Mouse (Mus musculus) left cerebral cortex, postnatal 36 days (tissue): ENCODE measurements around the gene Slc30a10. TPM values are rescaled to one million over a fixed set of nuclear protein-coding genes. Genes with fewer than 3 reads are reported as not detected.

Source experiments
- DNase-seq, 2 experiments: peaks; one replicate each; pipeline ENCODE4 v3.0.0; 2021 to 2022; ENCODE audit warnings: low spot score in 2 of 2, mixed read lengths in 1 of 2
- intact Hi-C: fragments of 180-260 bp; cut with DNase I; formaldehyde crosslinking; loops from one replicate; pipeline ENCODE4 v1.15.1; 2025
- total RNA-seq, 2 experiments: library from RNA; stranded (reverse); gene quantifications; 2 replicates each; pipeline ENCODE4 v1.2.3; 2021

Gene Slc30a10
- total RNA-seq, result 1 to 10 TPM; 7.9 to 9.4 TPM

DNA sequence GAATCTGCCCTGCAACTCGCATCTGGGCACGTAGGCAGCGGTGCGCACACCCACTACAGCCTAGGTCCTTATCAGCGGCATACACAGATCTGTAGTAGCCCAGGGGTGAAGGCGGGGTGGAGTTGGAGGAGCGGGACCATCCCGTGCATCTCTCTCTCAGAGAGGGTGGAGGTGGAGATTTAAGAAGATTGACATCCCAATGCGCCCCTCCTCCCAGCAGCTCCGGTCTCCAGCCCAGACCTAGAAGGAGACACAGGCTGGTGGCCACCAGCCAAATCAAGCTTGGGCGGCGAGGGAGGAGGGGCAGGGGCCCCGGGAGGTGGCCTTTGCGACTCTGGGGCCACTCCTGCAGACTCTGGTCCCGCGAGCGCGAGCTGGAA lies at the start of gene Slc30a10:
Gene Slc30a10, plus strand, starts transcription at position 274 of the 380 bp plus-strand sequence.
- intact Hi-C loops, result no loop called here

GRCm38 (mm10) chr1:185405921-185406320 lies 48.7 kb upstream of the Slc30a10 start:
- intact Hi-C loops, result no loop called here
- DNase-seq, result no peak

More for the DNA sequence above, at the start of gene Slc30a10:
- DNase-seq, result peak; percentile 28 to 44

DNA sequence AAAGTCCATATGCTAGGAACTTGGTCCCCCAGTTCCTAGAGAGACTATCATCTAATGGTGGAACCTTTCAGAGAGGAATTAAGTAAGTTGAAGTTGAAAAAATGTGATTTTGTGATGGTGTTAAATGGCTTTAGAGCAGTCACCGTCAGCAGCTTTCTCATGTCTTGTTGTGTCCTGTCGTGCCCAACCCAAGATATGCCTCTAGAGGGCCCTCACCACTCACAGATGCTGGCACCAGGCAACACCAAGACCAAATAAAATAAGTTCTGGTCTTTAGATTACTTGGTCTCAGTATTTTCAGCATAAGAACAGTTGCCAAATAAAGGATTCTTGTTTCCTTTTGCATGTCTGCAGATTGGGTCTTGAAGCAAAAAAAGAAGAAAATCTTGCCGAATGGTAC lies 44.8 kb upstream of the Slc30a10 start:
- intact Hi-C loops, result no loop called here
- DNase-seq, result no peak

- DNase-seq, result no peak
- intact Hi-C loops, result no loop called here
These were observed 36.6 kb upstream of the Slc30a10 start for GRCm38 (mm10) chr1:185418011-185418410.

DNA sequence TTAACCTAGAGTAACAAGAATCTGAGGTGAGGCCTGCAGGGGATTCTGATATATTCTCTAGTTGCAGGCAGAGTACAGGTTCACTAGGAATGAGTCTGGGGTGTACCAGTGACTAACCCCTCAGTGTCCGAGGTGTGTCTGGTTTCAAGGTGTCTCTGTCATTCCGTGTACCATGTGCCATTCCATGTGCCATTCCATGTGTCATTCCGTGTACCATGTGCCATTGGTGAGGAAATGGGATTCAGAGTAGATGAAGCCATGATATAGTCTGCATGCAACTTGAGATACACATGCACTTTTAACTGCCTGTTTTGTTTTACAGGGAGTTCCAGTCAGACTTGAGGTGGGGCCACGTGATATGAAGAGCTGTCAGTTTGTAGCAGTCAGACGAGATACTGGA lies 34.8 kb upstream of the Slc30a10 start:
- no peak for DNase-seq
- intact Hi-C loops, result loop anchor here (5.0 kb wide), 1 partner anchor 82 kb away; no protein-coding TSS in a partner anchor

DNA sequence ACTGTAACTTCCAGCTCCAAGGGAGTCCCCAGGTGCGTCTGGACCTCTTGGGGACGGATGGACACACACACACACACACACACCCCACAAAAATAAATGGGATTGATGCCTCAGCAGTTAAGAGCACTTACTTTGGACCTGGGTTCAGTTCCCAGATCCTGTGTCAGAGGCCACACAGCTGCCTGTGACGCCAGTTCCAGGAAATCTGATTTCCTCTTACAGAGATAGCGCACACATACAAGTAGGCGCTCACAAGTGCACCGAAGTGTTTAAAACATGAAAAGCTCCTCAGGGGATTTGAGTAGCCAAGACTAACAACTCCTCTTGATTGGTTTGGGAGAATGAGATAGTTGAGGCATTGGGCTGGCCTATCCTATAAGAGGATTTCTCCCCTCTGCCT lies 33.9 kb upstream of the Slc30a10 start:
- no peak for DNase-seq
- intact Hi-C loops, result loop anchor here (5.0 kb wide), 1 partner anchor 82 kb away; no protein-coding TSS in a partner anchor

DNA sequence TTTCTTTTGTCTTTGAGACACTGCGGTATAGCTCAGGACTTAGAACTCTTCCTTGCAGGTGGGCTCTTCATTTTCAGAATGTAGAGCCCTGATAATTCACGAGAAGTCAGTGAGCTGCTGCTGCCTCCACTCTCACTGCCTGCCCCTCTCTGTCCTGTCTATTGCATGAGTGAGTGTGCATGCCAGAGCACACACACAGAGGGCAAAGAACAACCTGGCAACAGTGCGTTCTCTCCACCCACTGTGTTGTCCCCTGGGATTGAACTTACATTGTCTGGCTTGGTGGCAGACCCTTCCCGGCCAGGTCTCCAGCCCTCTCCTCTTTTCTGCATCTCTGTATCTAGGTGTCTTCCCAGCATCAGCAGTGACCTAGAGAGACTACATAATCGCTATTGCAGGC lies 28.1 kb upstream of the Slc30a10 start:
- intact Hi-C loops, result no loop called here

GRCm38 (mm10) chr1:185430488-185430887 lies 24.2 kb upstream of the Slc30a10 start:
- no peak for DNase-seq
- intact Hi-C loops, result no loop called here

More for the DNA sequence above, 28.1 kb upstream of the Slc30a10 start:
- no peak for DNase-seq

GRCm38 (mm10) chr1:185431245-185431997 lies 23.2 kb upstream of the Slc30a10 start:
- DNase-seq, result no peak
- intact Hi-C loops, result no loop called here

- DNase-seq, result no peak
- intact Hi-C loops, result no loop called here
These were observed 22.7 kb upstream of the Slc30a10 start for GRCm38 (mm10) chr1:185431998-185432317.

- no peak for DNase-seq
- intact Hi-C loops, result no loop called here
These were observed 21.5 kb upstream of the Slc30a10 start for GRCm38 (mm10) chr1:185433112-185433511.

- intact Hi-C loops, result no loop called here
- DNase-seq, result peak; percentile 58 to 60
These were observed 15.6 kb upstream of the Slc30a10 start for GRCm38 (mm10) chr1:185438841-185439580.

GRCm38 (mm10) chr1:185441703-185442472 lies 12.8 kb upstream of the Slc30a10 start:
- DNase-seq, result no peak

DNA sequence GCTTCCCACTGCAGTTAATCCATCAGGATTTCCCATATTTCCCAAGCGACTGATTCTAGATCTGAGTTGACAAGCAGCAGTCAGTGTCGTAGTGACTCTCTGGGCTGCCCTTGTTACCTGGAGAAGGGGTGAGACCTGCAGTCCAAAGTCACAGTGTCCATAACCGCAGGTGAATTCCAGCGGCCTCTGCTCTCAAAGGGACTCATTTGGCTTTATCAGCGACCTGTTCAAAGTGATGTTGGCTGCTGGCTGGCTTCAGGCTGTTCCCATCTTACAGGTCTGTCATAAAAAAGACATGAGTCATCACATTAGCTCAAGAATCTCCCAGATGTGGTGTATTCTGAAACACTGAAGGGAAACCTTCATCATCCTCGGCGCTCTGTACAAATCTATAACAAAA lies 5.7 kb upstream of the Slc30a10 start:
- intact Hi-C loops, result no loop called here
- DNase-seq, result no peak

More at GRCm38 (mm10) chr1:185441703-185442472, 12.8 kb upstream of the Slc30a10 start:
- intact Hi-C loops, result no loop called here

DNA sequence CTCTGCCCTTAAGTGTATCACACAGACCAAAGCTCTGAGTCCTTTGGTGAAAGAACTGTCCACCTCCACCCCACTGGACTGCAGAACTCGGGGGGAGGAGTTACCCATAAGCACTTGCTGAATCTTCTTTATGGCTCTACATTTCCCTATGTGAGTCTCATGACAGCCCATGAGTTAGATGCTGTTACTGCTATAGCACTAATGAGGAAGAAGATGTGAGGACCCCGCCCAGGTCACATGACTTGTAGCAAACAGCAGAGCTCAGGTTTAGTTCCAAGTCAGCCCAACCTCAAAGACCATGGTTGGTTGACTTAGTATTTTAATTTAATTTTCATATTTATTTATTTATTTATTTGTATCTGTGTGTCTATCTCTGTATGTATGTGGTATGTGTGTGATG lies 4.9 kb upstream of the Slc30a10 start:
- no peak for DNase-seq
- intact Hi-C loops, result no loop called here

DNA sequence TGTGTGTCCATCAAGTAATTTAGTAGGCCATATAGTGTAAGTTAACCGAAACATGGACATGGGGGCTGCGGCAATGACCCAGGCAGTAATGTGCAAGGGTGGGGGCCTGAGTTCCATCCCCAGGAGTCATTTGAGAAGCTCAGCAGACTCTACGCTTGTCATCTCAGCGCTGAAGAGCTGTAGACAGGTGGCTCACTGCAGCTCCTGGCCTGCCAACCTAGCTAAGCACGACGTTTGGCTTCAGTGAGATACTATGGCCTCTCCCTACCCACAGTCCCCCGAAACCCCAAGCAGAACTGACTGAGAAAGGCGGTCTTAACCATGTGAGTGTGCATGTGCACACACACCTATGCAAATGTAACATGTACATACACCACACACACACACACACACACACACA lies 3.6 kb upstream of the Slc30a10 start:
- intact Hi-C loops, result no loop called here
- no peak for DNase-seq

- intact Hi-C loops, result no loop called here
These were observed 3.2 kb upstream of the Slc30a10 start for GRCm38 (mm10) chr1:185451495-185451894.

GRCm38 (mm10) chr1:185452461-185452860 lies 2.2 kb upstream of the Slc30a10 start:
- intact Hi-C loops, result no loop called here
- no peak for DNase-seq

More at GRCm38 (mm10) chr1:185451495-185451894, 3.2 kb upstream of the Slc30a10 start:
- DNase-seq, result no peak

GRCm38 (mm10) chr1:185454144-185454543 lies 504 bp upstream of the Slc30a10 start:
- intact Hi-C loops, result no loop called here
- DNase-seq, result no peak
